Mouse (Mus musculus) right cerebral cortex, postnatal 14 days (tissue): Measurements from ENCODE around the gene Cgn.
A peak's percentile ranks its signal among the peaks of the same experiment; 100 is the strongest.
"Not testable (repeated sequence)": the region's sequence is repeated elsewhere in the genome, so short reads cannot be mapped to it uniquely, and the experiment has no call there.

ENCODE experiments used
- DNase-seq: peaks from one replicate; pipeline ENCODE4 v3.0.0; 2022

Gene Cgn

DNA sequence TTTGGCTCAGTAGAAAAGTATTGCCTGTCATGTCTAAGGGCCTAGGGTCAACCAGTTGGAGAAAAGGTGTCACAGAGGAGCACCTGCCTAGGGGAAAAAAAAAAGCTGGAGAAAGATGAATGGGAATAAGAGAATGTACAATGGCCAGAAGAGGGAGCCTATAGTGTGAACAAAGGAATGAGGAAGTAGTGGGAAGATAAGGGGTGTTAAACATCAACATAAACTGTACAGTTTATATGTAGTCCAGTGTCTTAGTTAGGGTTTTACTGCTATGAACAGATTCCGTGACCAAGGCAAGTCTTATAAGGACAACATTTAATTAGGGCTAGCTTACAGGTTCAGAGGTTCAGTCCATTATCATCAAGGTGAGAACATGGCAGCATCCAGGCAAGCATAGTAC lies 2.8 kb upstream of the Cgn start:
- no peak for DNase-seq

DNA sequence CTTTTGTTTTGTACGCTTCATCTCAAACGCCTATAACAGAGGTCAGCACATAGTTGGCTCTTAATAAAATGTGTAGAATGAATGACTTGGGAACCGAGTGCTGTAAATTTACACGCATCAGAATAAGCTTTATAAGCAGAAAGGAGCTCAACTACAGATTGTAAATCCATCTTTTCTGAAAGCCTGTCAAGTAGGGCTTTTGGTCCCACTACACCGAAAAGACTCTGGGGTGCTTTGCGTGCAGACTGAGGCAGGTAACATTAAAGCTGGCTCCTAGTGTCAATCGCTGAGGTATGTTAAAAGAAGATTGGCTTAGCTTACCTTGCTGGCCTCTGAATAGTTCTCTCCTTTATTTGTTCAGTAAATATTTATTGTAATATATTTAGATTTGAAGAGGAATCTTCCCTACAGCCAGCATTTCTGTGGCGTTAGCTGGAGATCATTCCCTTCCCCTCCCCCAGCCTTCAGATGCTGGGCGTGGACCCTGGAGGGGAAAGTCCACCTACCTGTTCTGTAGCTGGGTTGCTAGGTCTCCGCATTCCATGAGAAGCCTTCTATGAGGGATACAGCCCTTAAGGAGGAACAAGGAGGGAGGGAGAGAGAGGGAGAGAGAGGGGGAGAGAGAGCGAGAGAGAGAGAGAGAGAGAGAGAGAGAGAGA lies 959 bp upstream of the Cgn start:
- no peak for DNase-seq

DNA sequence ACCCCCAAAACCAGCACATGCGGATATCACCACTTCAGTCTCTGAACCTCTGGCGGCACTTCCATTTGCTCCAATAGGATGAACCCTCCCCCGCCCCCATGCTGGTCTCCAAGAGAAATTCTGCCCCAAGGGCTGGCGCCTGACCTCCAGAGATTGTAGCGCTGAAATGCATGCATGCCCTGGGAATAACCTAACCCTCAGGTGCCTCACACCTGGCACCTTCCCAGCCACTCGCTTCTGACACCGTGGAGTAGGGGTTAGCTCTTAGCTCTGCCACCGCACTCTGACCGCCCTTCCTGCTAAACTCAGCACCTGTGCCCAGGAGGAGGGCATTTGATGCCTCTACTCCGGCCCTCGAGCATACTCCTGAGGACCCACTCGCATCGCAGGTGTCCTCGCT lies 334 bp downstream of the Cgn start:
- peak; percentile 34 for DNase-seq

DNA sequence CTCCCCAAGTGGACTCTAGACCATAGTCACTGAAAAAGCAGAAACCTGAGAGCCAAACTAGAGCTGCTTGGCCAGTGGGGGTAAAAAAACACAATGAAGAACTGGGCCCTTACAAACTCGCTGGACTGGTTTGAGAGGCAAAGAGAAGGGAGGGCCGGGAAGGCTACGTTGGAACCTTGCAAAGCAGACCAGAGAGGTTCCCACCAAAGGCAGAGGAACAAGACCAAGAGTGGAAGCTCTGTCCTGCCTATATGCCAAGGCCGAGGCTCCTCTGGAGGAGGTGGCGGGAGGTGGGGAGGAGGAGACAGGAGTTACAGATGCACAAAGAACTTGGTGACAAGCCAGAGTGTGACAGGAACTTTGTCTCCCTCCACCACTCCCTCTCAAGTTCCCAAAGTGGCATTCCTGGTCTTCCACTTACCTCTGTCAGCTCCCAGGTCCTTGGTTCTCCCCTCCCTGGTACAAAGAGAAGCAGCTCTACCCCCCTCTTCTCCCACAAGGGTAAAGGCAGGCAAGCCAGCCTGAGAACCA lies 2.1 kb downstream of the Cgn start:
- no peak for DNase-seq

DNA sequence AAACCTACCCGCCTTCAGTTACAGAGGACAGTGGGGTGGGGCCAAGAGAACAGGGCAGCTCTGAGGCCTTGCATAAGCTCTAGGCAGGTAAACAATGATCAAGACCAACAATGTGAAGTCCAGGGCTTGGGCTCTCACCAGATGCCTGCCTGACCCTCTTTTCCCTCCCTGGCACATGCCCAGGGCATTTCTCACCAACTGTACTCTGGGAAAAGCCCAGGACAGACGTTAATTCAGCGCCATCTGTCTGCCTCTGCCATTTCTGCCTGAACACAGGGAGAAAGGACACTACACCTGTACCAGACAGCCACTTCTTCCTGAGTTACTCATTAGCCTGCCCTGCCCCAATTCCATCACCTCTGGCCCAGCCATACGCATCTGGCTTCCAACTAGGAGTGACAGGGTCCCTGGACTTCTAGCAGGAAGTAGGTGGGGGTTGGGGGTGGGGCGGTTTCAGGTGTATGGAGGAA lies 2.8 kb downstream of the Cgn start:
- DNase-seq, result no peak

DNA sequence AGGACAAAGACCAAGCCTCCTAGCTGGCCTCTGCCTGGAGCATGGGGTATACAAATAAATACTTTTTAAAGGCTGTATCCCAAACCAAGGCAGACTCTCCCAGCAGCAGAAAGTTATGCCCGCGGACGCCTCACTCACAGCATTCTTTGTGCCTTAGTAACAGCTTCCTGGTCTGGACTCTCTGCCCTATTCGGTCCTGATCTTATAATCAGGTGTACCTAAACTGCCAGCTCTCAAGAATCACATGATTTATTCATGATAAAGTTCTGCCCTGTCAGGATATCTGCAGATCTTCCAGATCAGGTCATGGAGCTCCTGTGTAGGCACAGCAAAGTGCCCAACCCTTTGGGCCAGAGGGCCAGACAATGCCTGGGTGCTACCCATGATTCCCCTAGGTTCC lies 3.4 kb downstream of the Cgn start:
- DNase-seq, result no peak

DNA sequence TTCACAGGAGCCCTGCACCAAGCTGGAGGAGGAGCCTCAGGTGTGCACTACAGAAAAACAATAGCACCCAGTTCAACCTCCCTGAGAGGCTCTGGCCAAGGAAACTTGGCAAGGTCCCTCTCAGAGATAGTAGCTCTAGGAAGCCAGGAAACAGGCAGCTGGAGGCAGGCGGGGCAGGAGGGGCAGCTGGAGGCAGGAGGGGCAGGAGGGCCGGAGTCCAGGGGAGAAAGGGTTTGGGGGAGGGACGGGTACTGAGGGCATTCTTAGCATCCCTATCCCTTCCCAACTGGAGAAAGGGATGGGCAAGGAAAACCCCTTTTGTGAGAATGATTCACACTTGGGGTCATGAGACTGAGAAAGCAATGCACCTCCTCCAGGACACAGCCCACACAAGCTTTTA lies 4.9 kb downstream of the Cgn start:
- no peak for DNase-seq

DNA sequence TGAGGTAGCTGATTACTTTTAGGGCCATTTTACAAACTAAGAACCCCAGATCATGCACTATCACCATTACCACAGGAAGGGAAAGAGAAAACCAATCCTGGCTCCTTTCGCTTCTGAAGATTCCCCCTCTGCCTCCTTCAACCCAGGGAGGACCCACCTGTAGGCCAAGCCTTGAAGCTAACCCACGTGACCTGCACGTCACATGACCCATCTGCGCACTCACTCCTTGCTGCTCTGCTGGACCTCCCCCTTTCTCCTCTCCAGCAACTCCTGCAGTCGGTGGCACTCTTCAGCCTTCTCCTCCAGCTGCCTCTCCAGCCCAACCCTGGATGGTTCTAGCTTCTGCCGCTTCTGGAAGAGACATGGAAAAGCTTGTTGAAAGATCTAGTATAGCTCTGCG lies 10.4 kb downstream of the Cgn start:
- no peak for DNase-seq

DNA sequence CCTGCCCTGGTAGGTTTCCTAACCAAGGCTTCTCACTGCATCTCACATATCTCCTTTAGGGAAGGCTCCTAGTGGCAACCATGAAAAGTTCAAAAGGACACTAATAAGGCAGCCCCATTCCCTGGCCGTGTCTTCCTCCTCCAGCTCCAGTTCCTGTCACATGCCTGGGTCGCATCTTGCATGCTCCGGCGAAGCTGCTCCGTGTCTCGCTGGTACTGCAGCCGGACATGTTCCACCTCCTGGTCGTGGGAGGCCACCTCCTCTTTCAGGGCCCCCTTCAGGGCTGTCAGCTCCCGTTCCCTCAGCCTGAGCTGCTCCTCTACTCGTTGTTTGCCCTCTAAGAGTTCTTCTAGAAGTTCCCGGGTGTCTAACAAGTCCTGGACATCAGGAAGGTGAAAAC lies 12.3 kb downstream of the Cgn start:
- DNase-seq, result no peak

DNA sequence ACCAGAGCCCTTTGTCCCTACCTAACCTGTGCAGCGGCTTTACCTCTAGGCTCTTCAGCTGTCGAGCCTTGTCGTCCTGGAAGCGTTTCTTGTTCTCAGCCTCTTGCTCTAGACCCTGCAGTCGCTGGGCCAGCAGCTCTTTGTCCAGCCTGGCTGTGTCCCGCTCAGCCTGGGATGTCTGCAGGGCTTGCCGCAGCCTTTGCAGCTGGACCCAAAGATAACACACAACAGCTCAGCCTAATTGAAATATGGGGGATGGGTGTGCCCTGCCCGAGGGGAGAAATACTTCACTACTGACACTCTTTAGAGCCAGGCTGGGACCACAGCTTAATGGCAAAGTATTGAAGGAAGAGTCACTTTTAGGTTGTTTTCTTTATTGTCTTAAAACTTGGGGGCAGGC lies 20.8 kb downstream of the Cgn start:
- DNase-seq, result not testable (repeated sequence)

DNA sequence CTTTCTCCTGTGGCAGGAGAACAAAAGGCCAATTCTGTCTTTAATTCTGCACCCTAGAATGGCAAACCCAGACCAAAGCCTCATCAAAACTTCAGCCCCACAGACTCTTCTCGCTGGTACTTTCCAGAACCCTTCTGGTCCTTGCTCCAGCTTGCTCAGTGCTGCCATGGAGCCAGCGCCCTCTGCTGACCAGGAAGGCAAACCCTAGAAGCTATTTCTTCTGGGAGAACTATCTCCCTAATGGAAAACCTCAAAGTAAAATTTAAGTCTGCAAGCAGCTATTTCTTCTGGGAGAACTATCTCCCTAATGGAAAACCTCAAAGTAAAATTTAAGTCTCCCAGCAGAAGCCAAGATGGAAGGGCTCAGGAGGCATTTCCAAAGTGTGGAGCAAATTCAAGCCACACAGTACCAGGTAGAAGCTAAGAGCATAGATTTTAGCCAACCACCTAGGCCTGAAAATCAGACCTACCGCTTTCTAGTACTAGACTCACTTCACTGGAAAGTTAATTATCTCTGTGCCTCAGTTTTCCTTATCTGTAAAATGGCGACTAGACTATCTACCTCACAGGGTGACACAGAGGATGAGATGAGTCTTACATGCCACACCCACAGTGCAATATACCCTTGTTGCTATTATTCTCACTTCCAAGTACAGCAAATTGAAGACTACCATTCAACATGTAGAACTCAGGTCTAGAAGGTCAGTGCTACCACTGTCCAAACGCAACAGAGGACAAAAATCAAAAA lies 21.6 kb downstream of the Cgn start:
- DNase-seq, result not testable (repeated sequence)

DNA sequence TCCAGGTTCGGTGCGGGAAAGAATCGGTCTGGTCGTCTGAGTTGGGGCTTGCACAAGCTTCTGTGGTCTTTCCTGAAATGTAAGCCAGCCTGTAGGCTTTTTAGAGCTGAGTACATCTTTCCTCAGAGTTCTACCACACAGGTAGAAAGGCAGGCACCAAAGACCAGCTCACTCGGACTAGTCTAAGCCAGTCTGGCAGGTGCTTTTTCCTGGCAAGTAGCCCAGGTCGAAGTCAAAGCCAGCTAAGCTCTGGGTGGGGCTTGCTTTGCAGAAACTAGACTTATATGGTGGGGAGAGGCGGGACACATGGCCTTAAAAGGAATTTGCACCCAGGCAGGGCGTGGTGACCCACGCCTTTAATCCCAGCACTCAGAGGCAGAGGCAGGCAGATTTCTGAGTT lies 27.9 kb downstream of the Cgn start:
- DNase-seq, result not testable (repeated sequence)

DNA sequence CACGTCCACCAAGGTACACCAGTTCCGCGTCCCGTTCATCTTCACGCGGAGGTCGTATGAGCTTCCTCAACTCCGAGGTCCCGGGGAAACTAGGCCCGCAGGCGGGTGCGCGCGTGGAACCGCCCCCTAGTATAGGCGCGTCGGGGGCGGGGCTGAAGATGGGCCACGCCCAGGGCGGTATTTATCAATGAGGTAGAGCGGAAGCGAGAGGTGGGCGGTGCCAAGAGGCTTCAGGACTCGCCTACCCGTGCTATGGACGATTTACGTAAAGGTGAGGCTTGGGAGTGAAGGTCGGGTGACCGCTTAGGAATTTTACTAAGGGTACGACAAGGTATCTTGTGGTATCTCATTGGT lies 28.3 kb downstream of the Cgn start:
- not testable (repeated sequence) for DNase-seq

DNA sequence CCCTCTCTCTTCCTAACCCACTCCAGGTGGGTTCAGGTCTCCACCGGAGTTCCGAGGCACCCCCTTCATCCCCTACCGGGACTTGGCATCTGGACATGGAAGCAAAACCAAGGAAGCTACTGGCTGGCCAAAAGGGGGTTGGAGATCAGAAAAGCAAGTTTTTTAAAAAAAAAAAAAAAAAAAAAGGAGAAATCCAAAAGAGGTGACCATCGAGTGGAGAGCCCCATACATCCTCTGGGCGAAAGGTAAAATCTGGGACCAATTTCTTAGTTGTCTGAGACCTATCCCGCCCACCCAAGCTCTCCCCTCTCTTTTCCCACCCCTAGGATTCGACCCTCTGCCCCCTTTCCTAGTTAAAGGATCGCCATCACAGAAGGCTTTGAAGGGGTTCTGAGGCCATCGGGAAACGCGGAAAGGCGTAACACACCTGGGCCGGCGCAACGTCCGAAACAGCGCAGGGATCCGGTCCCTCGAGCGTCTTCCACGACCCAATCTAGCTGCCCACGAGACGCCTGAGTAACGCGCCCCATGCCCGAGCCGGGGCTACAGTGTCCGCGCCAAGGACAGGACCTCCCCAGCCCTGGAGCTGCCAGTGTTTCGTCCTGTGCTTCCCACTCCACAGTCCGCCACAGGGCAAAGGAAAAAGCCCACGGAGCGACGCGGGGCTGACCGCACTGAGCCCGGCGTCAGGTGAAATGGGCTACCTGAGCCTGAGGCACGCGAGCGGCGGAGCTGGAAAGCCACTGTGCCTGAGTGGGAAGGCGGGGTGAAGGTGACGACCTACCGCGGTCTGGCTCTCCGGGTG lies 28.8 kb downstream of the Cgn start:
- DNase-seq, result not testable (repeated sequence)

DNA sequence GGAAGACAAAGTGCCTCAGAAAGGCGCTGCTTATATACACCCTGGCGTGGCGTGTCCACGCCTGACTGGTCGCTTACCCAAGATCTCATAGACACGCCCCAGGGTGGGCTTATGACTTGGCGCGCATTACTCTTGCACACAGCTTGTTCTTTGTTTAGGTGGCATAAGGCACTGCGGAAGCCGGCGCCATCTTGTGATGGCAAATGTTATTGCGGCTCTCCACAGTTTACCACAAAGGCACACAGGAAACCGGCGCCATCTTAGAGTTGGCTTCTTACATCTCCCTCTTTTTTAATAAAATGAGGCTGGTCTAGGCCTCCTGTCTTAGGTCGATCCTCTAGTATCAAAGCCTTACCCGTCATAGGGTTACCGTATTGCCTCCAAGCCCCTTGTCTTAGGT lies 40.6 kb downstream of the Cgn start:
- DNase-seq, result no peak

DNA sequence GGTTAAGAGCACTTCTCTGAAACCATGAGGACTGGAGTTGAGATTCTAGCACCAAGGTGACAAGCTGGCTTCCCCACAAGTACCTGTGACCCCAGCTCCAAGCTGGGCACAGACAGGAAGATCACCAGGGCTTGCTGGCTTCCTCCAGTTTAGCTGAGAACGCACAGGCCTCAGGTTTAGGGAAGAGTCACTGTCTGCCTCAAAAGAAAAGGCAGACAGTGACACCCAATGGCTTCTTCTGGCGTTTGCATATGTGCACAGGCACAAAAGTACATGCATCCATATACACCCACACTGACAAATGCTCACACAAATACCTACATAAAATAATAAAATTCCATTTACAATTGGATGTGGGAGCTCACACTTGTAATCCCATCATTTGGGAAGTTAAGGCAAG lies 62.7 kb downstream of the Cgn start:
- DNase-seq, result peak; percentile 7

DNA sequence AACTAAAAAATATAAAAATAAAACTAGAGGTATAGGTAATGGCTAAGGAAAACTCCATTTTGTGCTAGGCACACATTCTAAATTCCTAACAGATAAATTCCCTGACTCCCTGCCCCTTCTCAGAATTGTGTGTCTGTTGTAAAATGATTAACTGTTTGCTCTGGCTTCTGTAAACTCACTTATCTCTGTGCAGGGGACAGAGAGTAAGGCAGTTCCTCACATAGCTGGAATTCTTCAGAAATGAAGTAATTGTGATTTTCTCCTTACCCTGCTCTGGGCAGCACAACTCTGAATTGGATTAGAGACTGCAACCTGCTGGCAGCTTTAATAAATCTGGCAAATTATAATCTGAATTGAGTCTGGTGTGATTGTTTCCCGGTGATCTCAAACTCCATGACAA lies 68.0 kb downstream of the Cgn start:
- DNase-seq, result not testable (repeated sequence)

DNA sequence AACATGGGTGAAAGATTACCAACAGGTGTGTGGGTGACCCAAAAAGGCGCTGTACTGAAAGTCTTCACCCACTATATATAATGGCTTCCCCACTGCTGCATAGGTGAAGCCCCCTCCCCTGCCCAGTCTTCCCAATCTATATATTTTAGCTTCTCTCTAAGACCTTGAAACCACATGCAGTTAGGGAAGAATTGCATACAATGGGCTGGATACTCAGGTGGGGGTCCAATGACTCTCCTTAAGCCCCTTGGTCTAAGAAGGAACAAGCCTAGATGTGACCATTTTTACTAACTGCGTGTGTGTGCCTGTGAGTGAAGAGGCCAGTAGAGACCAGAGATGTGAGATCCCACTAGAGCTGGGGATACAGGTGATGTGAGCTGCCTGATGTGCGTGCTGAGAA lies 72.9 kb downstream of the Cgn start:
- not testable (repeated sequence) for DNase-seq

DNA sequence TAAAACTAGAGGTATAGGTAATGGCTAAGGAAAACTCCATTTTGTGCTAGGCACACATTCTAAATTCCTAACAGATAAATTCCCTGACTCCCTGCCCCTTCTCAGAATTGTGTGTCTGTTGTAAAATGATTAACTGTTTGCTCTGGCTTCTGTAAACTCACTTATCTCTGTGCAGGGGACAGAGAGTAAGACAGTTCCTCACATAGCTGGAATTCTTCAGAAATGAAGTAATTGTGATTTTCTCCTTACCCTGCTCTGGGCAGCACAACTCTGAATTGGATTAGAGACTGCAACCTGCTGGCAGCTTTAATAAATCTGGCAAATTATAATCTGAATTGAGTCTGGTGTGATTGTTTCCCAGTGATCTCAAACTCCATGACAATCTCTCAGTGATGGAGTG lies 75.7 kb downstream of the Cgn start:
- DNase-seq, result not testable (repeated sequence)
